Mouse (Mus musculus): Measurements from ENCODE around the gene Smyd3.

GRCm38 (mm10) chr1:178960015-178960559 lies 557.8 kb downstream of the Smyd3 start:
- TF ChIP-seq CTCF (IDR thresholded peaks at IDR 0.05; ENCODE audit: low read depth, low read length) (peak; percentile 26; the same call in 1 of the 2 replicates), GATA1 (IDR thresholded peaks at IDR 0.05; ENCODE audit: borderline replicate concordance, low read length) (no peak), POLR2AphosphoS5 (IDR thresholded peaks at IDR 0.05; ENCODE audit: insufficient replicate concordance, low read depth, low read length) (no peak), TAL1 (conservative IDR thresholded peaks at IDR 0.05; ENCODE audit: low read depth, low read length) (no peak), GATA2 (IDR thresholded peaks at IDR 0.05; ENCODE audit: borderline replicate concordance, low read depth, low read length) (no peak)

Data from G1E (cell line).